Comparison of ENCODE assay signal across 9 mouse cellular contexts in the genomic region with DNA sequence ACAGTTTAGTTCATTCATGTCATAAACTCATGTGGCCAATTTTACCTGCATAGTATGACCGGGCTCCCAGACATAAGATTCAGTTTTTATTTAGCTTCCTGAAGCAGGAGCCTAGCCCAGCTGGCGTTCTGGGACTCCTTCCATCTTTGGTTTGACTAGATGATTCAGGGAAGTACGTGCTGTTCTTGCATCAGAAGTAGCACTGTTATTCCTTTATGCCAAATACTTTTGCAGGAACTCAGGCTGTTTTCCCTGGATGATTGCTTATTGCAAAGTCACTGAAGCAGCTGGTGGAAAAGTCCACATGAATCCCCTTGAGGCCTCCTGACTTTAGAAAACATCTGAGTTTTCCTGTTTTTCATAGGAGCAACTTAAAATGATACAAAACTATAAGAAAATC.
A peak's percentile ranks its signal among the peaks of the same experiment; 100 is the strongest.
DNase-seq lines count a peak whose midpoint lies in the region; ATAC-seq and TF ChIP-seq lines count a peak whose summit lies in the region.
"Had no signal": no experiment of that assay in that cellular context is flagged by ENCODE, and none has a peak within 500 bp of the region (broad histone marks: within the 10 kb centered on the region; RNA-seq: fewer than 3 reads in every experiment).

No protein-coding gene starts in this region.

- no peaks in the 10 kb centered on the region for H3K36me3 ChIP-seq in hindbrain, embryonic 11.5 days (ENCODE audit: control insufficient read depth, insufficient read depth, low read length)
- H3K36me3 ChIP-seq: limb, embryonic 13.5 days had no signal

- ATAC-seq in hindbrain, embryonic 11.5 days (ENCODE audit: low FRiP score), result no peak

- peak overlapping the region; percentile 46 for H3K27ac ChIP-seq in gastrocnemius, adult 2 months
- H3K27ac ChIP-seq in layer of hippocampus, adult 2 months, result peak overlapping the region; percentile 85
- H3K27ac ChIP-seq in hindbrain, embryonic 11.5 days (ENCODE audit: low read depth, low read length), result no peak overlapping the region
- H3K27ac ChIP-seq: limb, embryonic 13.5 days had no signal

- H3K9me3 ChIP-seq in hindbrain, embryonic 11.5 days (ENCODE audit: control insufficient read depth, low read length), result no peaks in the 10 kb centered on the region
- H3K9me3 ChIP-seq: limb, embryonic 13.5 days had no signal

- H3K27me3 ChIP-seq in hindbrain, embryonic 11.5 days (ENCODE audit: control insufficient read depth, insufficient read depth, low read length), result no peaks in the 10 kb centered on the region
- H3K27me3 ChIP-seq: limb, embryonic 13.5 days had no signal

- no peaks in the 10 kb centered on the region for H3K4me1 ChIP-seq in hindbrain, embryonic 11.5 days (replicated peaks; ENCODE audit: control insufficient read depth, insufficient read depth, low read length)
- H3K4me1 ChIP-seq: limb, embryonic 13.5 days had no signal

- DNase-seq in adrenal gland, postnatal 10 days, result peak; percentile 0
- DNase-seq in adrenal gland, postnatal 25 days, result no peak
- DNase-seq in gastrocnemius, adult 2 months, result peak; percentile 58
- peak; percentile 67 to 86 for DNase-seq in layer of hippocampus, adult 2 months (ENCODE audit: low spot score in 2 of 2)
- peak; percentile 74 for DNase-seq in right cerebral cortex, postnatal 25 days
- DNase-seq in spleen, adult 18-20 months, result no peak
- no peak for DNase-seq in hindbrain, embryonic 11.5 days (ENCODE audit: low spot score)
- no peak for DNase-seq in adrenal gland, adult 2 months

- H3K9ac ChIP-seq in hindbrain, embryonic 11.5 days (ENCODE audit: low read depth, low read length), result no peak overlapping the region
- H3K9ac ChIP-seq: limb, embryonic 13.5 days had no signal

- H3K4me3 ChIP-seq in gastrocnemius, adult 2 months, result no peak overlapping the region
- H3K4me3 ChIP-seq in layer of hippocampus, adult 2 months, result no peak overlapping the region
- no peak overlapping the region for H3K4me3 ChIP-seq in hindbrain, embryonic 11.5 days (ENCODE audit: low read depth, low read length)
- H3K4me3 ChIP-seq: limb, embryonic 13.5 days had no signal

- intact Hi-C loops in gastrocnemius, adult 2 months (cut with DNase I), result no loop called here

- no peak for TF ChIP-seq CTCF in gastrocnemius, adult 2 months (IDR thresholded peaks at IDR 0.05)
- no peak for TF ChIP-seq CTCF in layer of hippocampus, adult 2 months (conservative IDR thresholded peaks at IDR 0.05)

- no peak overlapping the region for H3K4me2 ChIP-seq in hindbrain, embryonic 11.5 days (replicated peaks; ENCODE audit: low read depth, low read length)
- H3K4me2 ChIP-seq: limb, embryonic 13.5 days had no signal

- WGBS in hindbrain, embryonic 11.5 days, result 85% methylated on average over 3 of the region's 3 CpGs

Comparison
In these comparisons a context has a peak if more than half of its experiments do, and no peak if none do; other contexts are left out.
1. DNase-seq: peak in adrenal gland, postnatal 10 days (single experiment), gastrocnemius, adult 2 months (single experiment), layer of hippocampus, adult 2 months (2 of 2) and right cerebral cortex, postnatal 25 days (single experiment); none in adrenal gland, postnatal 25 days (single experiment), spleen, adult 18-20 months (0 of 2), hindbrain, embryonic 11.5 days (single experiment) and adrenal gland, adult 2 months (single experiment).